Mouse (Mus musculus) yolk sac, embryonic 10.5 days (tissue): ENCODE measurements at regions not wholly inside any gene's neighbourhood (a gene's known extent, or its start where the extent isn't known, plus 50 kb on each side); places are given as distances from the start of the nearest gene placed in this dataset.

Source experiments
- DNase-seq: peaks from one replicate; pipeline ENCODE4 v3.0.0-alpha.2; 2017; ENCODE audit warnings: low spot score

DNA sequence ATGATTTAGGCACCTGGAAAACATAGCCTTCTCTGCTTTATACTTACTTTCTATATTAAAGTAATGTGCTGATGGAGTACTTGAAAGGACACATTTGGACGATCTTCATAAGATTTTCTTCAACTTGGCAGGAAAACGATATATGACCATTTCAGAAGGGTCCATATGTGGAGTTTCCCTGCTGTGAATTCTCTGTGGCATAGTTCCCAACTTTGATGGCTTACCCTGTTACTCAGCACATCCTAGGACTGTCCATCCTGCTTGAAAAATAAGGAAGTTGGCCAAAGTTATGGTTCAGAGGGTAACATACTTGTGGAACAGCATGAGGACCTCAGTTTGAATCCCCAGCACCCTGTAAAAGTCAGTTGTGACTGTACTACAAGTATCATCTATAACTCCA is 109.2 kb upstream of the Pbx1 start:
- no peak for DNase-seq

DNA sequence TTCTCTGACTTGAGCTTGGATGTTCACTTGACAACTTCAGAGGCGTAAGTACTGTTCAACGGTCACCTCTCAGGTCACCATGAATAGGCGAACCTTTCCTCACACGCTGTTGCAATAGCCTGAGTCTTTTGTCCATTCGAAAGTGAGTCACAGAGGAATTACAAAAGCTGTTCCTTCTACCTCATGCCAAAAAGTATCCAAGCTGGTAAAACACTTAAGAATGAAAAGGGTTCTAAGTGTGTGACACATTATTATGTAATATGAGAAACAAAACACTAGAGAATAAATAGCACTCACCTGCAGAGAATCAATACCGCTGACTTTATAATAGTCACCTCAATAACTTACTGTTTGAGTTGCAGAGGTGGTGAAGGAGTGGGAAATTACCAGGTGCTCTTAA is 86.0 kb upstream of the Pbx1 start:
- DNase-seq: no peak

DNA sequence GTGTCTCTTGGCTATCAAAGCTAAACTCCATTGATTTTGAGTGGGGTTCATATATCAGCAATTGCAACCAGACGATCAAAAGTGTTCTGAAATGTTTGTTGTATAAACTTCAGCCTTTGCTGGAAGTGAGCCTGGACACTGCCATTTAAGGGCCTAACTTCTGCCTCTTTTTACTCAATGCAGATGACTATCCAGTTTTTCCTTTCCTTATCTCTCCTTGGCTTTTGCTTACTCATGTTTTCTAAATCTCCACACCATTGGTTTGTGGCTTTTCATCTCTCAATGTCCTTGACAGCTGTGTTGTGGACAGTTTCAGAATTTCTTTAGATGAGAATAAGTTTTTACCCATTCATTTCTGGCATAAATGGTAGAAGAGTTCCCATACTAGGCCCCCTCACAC is 74.3 kb upstream of the Pbx1 start:
- DNase-seq: no peak

- no peak for DNase-seq
Measured at GRCm38 (mm10) chr1:168504773-168505172, 72.7 kb upstream of the Pbx1 start.

- no peak for DNase-seq
Measured at GRCm38 (mm10) chr1:168502266-168502665, 70.2 kb upstream of the Pbx1 start.

GRCm38 (mm10) chr1:168501375-168502169 is 69.5 kb upstream of the Pbx1 start:
- no peak for DNase-seq

- DNase-seq: no peak
Measured at GRCm38 (mm10) chr1:168497801-168498200, 65.7 kb upstream of the Pbx1 start.

- no peak for DNase-seq
Measured at GRCm38 (mm10) chr1:168495687-168496527, 63.8 kb upstream of the Pbx1 start.

- DNase-seq: no peak
Measured at GRCm38 (mm10) chr1:168487492-168487891, 55.4 kb upstream of the Pbx1 start.

DNA sequence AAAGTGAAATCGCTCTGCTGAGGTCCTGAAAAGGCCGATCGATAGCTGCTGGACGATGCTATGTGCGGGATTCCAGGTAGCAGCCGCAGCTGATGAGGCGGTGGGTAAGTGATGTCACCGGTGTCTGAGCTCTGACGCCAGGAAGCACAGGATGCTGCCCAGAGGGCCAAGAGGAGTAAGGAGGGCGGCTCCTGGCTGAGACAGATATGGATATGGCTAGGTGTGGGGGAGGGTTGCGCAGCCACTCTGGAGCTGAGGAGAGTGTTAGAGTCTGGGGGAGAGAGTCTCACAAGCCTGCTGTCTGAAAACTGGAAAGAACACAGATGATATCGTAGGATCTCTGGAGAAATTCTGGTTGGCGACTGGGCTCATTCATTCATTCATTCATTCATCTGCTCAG is 51.6 kb upstream of the Pbx1 start:
- DNase-seq: no peak
